Mouse (Mus musculus) embryonic facial prominence, embryonic 12.5 days (tissue): ENCODE measurements around the gene Lhx3. TPM values are rescaled to one million over a fixed set of nuclear protein-coding genes. Genes with fewer than 3 reads are reported as not detected.

ENCODE experiments used
- ATAC-seq: fragments of 200-750 bp; cut with Nextera tagmentation; 2 replicates; pipeline ENCODE4 v1.8.0; 2017; ENCODE audit not compliant: insufficient number of reproducible peaks, insufficient read depth, low FRiP score, low TSS enrichment
- H3K27ac ChIP-seq: fragments of 300-500 bp; sonication (generic); 2 replicates; pipeline ENCODE4 v1.5.1; 2016; ENCODE audit warnings: mild to moderate bottlenecking
- H3K27me3 ChIP-seq: fragments of 300-500 bp; sonication (generic); 2 replicates; pipeline ENCODE4 v1.6.1; 2016; ENCODE audit warnings: mild to moderate bottlenecking, moderate library complexity
- H3K36me3 ChIP-seq: fragments of 300-500 bp; sonication (generic); 2 replicates; pipeline ENCODE4 v1.6.1; 2016; ENCODE audit warnings: mild to moderate bottlenecking
- H3K4me1 ChIP-seq: fragments of 300-500 bp; sonication (generic); 2 replicates; pipeline ENCODE4 v1.6.1; 2016
- H3K4me2 ChIP-seq: fragments of 300-500 bp; sonication (generic); replicated peaks from 2 replicates; pipeline ENCODE4 v1.6.1; 2016; ENCODE audit warnings: mild to moderate bottlenecking, moderate library complexity
- H3K4me3 ChIP-seq: fragments of 300-500 bp; sonication (generic); 2 replicates; pipeline ENCODE4 v1.5.1; 2016; ENCODE audit warnings: mild to moderate bottlenecking
- H3K9ac ChIP-seq: fragments of 300-500 bp; sonication (generic); 2 replicates; pipeline ENCODE4 v1.6.1; 2016; ENCODE audit warnings: mild to moderate bottlenecking, moderate library complexity
- H3K9me3 ChIP-seq: fragments of 300-500 bp; sonication (generic); 2 replicates; pipeline ENCODE4 v1.6.1; 2016; ENCODE audit warnings: mild to moderate bottlenecking, moderate library complexity
- WGBS: fragments of 180-500 bp; shearing (Covaris S2); methylation state at CpG from one replicate; pipeline ENCODE4 v1.1.7; 2016; 5-methylcytosine and 5-hydroxymethylcytosine counted together
- polyA plus RNA-seq: library from polyadenylated mRNA; unstranded; fragments of >200 nt; fragmentation: Nextera tagmentation; extraction: Ambion mirVana; gene quantifications from 2 replicates; pipeline ENCODE4 v1.2.1, GENCODE M21; 2016

Lhx3 gene
- polyA plus RNA-seq, 1 experiment from 2014 or later, result 1.3 TPM

GRCm38 (mm10) chr2:26198488-26198887, 9.6 kb downstream of the Lhx3 start:
- no peak overlapping the region for H3K27ac ChIP-seq
- no peaks in the 10 kb centered on the region for H3K9me3 ChIP-seq
- ATAC-seq, result 0 out of 2 replicates have a peak, but pooled peaks have one; percentile 7
- H3K27me3 ChIP-seq, result peaks cover 96% of the 10 kb centered on the region
- peaks cover 8% of the 10 kb centered on the region for H3K4me1 ChIP-seq
- no peaks in the 10 kb centered on the region for H3K36me3 ChIP-seq
- no peak overlapping the region for H3K9ac ChIP-seq
- no peak overlapping the region for H3K4me3 ChIP-seq
- 2% methylated on average over 10 of the region's 10 CpGs for WGBS
- 0 out of 2 replicates have a peak overlapping the region, but pooled peaks have one; percentile 10 for H3K4me2 ChIP-seq

- Histone ChIP-seq H3K27ac (no peak overlapping the region), H3K4me2 (no peak overlapping the region), H3K9me3 (no peaks in the 10 kb centered on the region), H3K4me1 (peaks cover 12% of the 10 kb centered on the region), H3K27me3 (peaks cover 80% of the 10 kb centered on the region), H3K36me3 (no peaks in the 10 kb centered on the region), H3K9ac (no peak overlapping the region), H3K4me3 (no peak overlapping the region)
- no peak for ATAC-seq
- 33% methylated on average over 7 of the region's 7 CpGs for WGBS
Observed at GRCm38 (mm10) chr2:26194552-26195339, 13.3 kb downstream of the Lhx3 start.

- H3K4me2 ChIP-seq, result no peak overlapping the region
Observed at GRCm38 (mm10) chr2:26188517-26188916, 19.6 kb downstream of the Lhx3 start.

GRCm38 (mm10) chr2:26184352-26184751, 23.7 kb downstream of the Lhx3 start:
- H3K4me2 ChIP-seq, result no peak overlapping the region
- H3K27ac ChIP-seq, result no peak overlapping the region
- peaks cover 7% of the 10 kb centered on the region; the same call in 1 of the 2 replicates for H3K4me1 ChIP-seq
- H3K27me3 ChIP-seq, result peaks cover 7% of the 10 kb centered on the region
- H3K4me3 ChIP-seq, result no peak overlapping the region
- H3K9me3 ChIP-seq, result no peaks in the 10 kb centered on the region
- 52% methylated on average over 3 of the region's 3 CpGs for WGBS
- no peaks in the 10 kb centered on the region for H3K36me3 ChIP-seq
- no peak for ATAC-seq
- H3K9ac ChIP-seq, result no peak overlapping the region

More at GRCm38 (mm10) chr2:26188517-26188916, 19.6 kb downstream of the Lhx3 start:
- H3K36me3 ChIP-seq, result no peaks in the 10 kb centered on the region
- no peak for ATAC-seq
- H3K9me3 ChIP-seq, result no peaks in the 10 kb centered on the region
- H3K27me3 ChIP-seq, result peaks cover 28% of the 10 kb centered on the region
- peaks cover 12% of the 10 kb centered on the region; the same call in 1 of the 2 replicates for H3K4me1 ChIP-seq
- no peak overlapping the region for H3K27ac ChIP-seq
- no peak overlapping the region for H3K9ac ChIP-seq
- WGBS, result 65% methylated on average over 5 of the region's 5 CpGs
- H3K4me3 ChIP-seq, result no peak overlapping the region

- H3K4me1 ChIP-seq, result peaks cover 7% of the 10 kb centered on the region; the same call in 1 of the 2 replicates
- no peak overlapping the region for H3K4me3 ChIP-seq
- H3K36me3 ChIP-seq, result no peaks in the 10 kb centered on the region
- no peak overlapping the region for H3K27ac ChIP-seq
- H3K9me3 ChIP-seq, result no peaks in the 10 kb centered on the region
- ATAC-seq, result no peak
- 18% methylated on average over 6 of the region's 6 CpGs for WGBS
- H3K9ac ChIP-seq, result no peak overlapping the region
- no peak overlapping the region for H3K4me2 ChIP-seq
- H3K27me3 ChIP-seq, result no peaks in the 10 kb centered on the region
Observed at GRCm38 (mm10) chr2:26182646-26183045, 25.4 kb downstream of the Lhx3 start.

GRCm38 (mm10) chr2:26177189-26177588, 30.9 kb downstream of the Lhx3 start:
- no peaks in the 10 kb centered on the region for H3K9me3 ChIP-seq
- ATAC-seq, result no peak
- 42% methylated on average over 2 of the region's 2 CpGs for WGBS
- no peak overlapping the region for H3K27ac ChIP-seq
- peaks cover 3% of the 10 kb centered on the region; the same call in 1 of the 2 replicates for H3K4me1 ChIP-seq
- H3K4me2 ChIP-seq, result no peak overlapping the region
- no peak overlapping the region for H3K9ac ChIP-seq
- no peaks in the 10 kb centered on the region; the same call in 1 of the 2 replicates for H3K27me3 ChIP-seq
- no peak overlapping the region for H3K4me3 ChIP-seq
- H3K36me3 ChIP-seq, result no peaks in the 10 kb centered on the region

GRCm38 (mm10) chr2:26176731-26177130, 31.4 kb downstream of the Lhx3 start:
- WGBS, result 53% methylated on average over 5 of the region's 5 CpGs
- Histone ChIP-seq H3K9me3 (no peaks in the 10 kb centered on the region), H3K4me2 (no peak overlapping the region), H3K36me3 (no peaks in the 10 kb centered on the region), H3K27ac (no peak overlapping the region), H3K4me3 (no peak overlapping the region), H3K4me1 (peaks cover 3% of the 10 kb centered on the region; the same call in 1 of the 2 replicates), H3K27me3 (no peaks in the 10 kb centered on the region; the same call in 1 of the 2 replicates), H3K9ac (no peak overlapping the region)
- no peak for ATAC-seq

- Histone ChIP-seq H3K4me3 (no peak overlapping the region), H3K9me3 (no peaks in the 10 kb centered on the region), H3K9ac (no peak overlapping the region), H3K4me2 (no peak overlapping the region), H3K27ac (no peak overlapping the region), H3K4me1 (peaks cover 3% of the 10 kb centered on the region; the same call in 1 of the 2 replicates), H3K27me3 (no peaks in the 10 kb centered on the region; the same call in 1 of the 2 replicates), H3K36me3 (no peaks in the 10 kb centered on the region)
- 51% methylated on average over 4 of the region's 4 CpGs for WGBS
- no peak for ATAC-seq
Observed at GRCm38 (mm10) chr2:26175191-26175590, 32.9 kb downstream of the Lhx3 start.

GRCm38 (mm10) chr2:26172166-26172565, 35.9 kb downstream of the Lhx3 start:
- no peak overlapping the region for H3K27ac ChIP-seq
- H3K9ac ChIP-seq, result no peak overlapping the region
- H3K36me3 ChIP-seq, result no peaks in the 10 kb centered on the region
- H3K27me3 ChIP-seq, result no peaks in the 10 kb centered on the region; the same call in 1 of the 2 replicates
- H3K4me2 ChIP-seq, result no peak overlapping the region
- no peak overlapping the region for H3K4me3 ChIP-seq
- 86% methylated on average over 2 of the region's 2 CpGs for WGBS
- H3K4me1 ChIP-seq, result peaks cover 9% of the 10 kb centered on the region
- no peak for ATAC-seq
- no peaks in the 10 kb centered on the region for H3K9me3 ChIP-seq

- Histone ChIP-seq H3K9ac (no peak overlapping the region), H3K4me3 (no peak overlapping the region), H3K27me3 (no peaks in the 10 kb centered on the region), H3K4me1 (peaks cover 6% of the 10 kb centered on the region; the same call in 1 of the 2 replicates), H3K27ac (no peak overlapping the region), H3K36me3 (no peaks in the 10 kb centered on the region), H3K4me2 (no peak overlapping the region), H3K9me3 (no peaks in the 10 kb centered on the region)
- no peak for ATAC-seq
- WGBS, result 46% methylated on average over 2 of the region's 2 CpGs
Observed at GRCm38 (mm10) chr2:26170376-26170775, 37.7 kb downstream of the Lhx3 start.

GRCm38 (mm10) chr2:26168843-26169579, 39.1 kb downstream of the Lhx3 start:
- Histone ChIP-seq H3K27ac (no peak overlapping the region), H3K27me3 (no peaks in the 10 kb centered on the region), H3K4me2 (no peak overlapping the region), H3K9ac (no peak overlapping the region), H3K9me3 (no peaks in the 10 kb centered on the region), H3K4me3 (no peak overlapping the region), H3K36me3 (no peaks in the 10 kb centered on the region), H3K4me1 (peaks cover 6% of the 10 kb centered on the region; the same call in 1 of the 2 replicates)
- ATAC-seq, result no peak; the same call in 1 of the 2 replicates
- 21% methylated on average over 11 of the region's 11 CpGs for WGBS
